Mouse (Mus musculus): Measurements from ENCODE around the gene Add1. TPM values are rescaled to one million over a fixed set of nuclear protein-coding genes. Genes with fewer than 3 reads are reported as not detected.

Add1 gene
- polyA plus RNA-seq, 1 experiment, result 376 TPM

DNA sequence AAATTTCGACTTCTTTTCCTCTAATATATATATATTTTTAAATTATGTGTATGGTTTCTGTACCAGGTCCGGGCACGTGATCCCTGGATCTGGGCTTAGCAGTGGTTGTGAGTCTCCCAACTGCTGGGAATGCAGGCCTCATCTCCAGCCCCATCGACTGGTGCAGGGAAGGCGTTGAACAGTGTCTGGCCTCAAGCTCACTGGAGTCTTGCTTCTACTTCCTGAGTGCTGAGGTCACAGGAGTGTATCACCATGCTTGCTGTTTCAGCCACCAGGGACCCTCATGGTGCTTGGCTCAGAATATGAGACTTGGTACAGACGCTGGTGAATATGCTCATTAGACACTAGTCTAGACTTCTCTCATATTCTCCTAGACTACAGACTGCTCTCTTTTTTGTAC, 19.2 kb downstream of the Add1 start:
- no peak for TF ChIP-seq CTCF (IDR thresholded peaks at IDR 0.05; ENCODE audit: extremely low read depth, insufficient read depth, low read length)
- no peak for TF ChIP-seq POLR2A (IDR thresholded peaks at IDR 0.05; ENCODE audit: extremely low read depth, insufficient read depth, low read length)
- Histone ChIP-seq H3K4me3 (ENCODE audit: insufficient read depth, low read length) (no peak overlapping the region), H3K27ac (ENCODE audit: insufficient read depth, low read length) (no peak overlapping the region), H3K4me1 (ENCODE audit: control insufficient read depth, insufficient read depth, low read length) (no peaks in the 10 kb centered on the region; the same call in 1 of the 2 replicates)

DNA sequence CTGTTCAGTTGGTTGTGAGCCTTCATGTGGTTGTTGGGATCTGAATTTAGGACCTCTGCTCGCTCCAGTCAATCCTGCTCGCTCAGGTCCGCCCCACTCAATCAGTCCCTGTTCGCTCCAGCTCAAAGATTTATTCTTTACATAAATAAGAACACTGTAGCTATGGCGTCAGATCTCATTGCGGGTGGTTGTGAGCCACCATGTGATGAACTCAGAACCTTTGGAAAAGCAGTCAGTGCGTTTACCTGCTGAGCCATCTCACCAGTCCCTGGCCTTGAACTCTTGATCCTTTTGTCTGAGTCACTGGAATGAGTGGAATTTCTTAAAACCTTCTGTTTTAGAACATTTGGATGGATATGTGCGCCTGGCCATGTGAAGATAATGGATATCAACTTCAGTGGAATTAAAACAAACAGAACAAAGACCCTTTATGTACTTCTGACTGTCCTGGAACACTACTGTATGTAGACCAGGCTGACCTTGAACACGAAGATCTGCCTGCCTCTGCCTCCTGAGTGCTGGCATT, 19.8 kb downstream of the Add1 start:
- Histone ChIP-seq H3K27ac (ENCODE audit: insufficient read depth, low read length) (no peak overlapping the region), H3K4me3 (ENCODE audit: insufficient read depth, low read length) (no peak overlapping the region)
- TF ChIP-seq POLR2A (IDR thresholded peaks at IDR 0.05; ENCODE audit: extremely low read depth, insufficient read depth, low read length), result no peak
- no peak for TF ChIP-seq CTCF (IDR thresholded peaks at IDR 0.05; ENCODE audit: extremely low read depth, insufficient read depth, low read length)

DNA sequence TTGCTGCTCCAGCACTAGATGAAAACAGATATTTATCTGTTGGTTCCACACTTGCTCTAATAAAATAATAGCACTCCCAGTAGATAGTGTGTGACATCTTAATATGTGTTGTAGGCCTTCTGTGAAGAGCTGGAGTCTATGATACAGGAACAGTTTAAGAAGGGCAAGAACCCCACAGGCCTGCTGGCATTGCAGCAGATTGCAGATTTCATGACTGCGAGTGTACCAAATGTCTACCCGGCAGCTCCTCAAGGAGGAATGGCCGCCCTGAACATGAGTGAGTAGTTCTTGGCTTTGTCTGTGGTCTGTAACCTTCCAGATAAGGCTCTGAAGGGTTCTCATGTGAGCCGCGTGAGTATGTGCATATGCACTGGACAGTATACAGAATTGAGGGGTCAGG, 31.1 kb downstream of the Add1 start:
- H3K27ac ChIP-seq (ENCODE audit: insufficient read depth, low read length), result no peak overlapping the region

More for the DNA sequence above, 19.8 kb downstream of the Add1 start:
- H3K4me1 ChIP-seq (ENCODE audit: control insufficient read depth, insufficient read depth, low read length), result no peaks in the 10 kb centered on the region; the same call in 1 of the 2 replicates

DNA sequence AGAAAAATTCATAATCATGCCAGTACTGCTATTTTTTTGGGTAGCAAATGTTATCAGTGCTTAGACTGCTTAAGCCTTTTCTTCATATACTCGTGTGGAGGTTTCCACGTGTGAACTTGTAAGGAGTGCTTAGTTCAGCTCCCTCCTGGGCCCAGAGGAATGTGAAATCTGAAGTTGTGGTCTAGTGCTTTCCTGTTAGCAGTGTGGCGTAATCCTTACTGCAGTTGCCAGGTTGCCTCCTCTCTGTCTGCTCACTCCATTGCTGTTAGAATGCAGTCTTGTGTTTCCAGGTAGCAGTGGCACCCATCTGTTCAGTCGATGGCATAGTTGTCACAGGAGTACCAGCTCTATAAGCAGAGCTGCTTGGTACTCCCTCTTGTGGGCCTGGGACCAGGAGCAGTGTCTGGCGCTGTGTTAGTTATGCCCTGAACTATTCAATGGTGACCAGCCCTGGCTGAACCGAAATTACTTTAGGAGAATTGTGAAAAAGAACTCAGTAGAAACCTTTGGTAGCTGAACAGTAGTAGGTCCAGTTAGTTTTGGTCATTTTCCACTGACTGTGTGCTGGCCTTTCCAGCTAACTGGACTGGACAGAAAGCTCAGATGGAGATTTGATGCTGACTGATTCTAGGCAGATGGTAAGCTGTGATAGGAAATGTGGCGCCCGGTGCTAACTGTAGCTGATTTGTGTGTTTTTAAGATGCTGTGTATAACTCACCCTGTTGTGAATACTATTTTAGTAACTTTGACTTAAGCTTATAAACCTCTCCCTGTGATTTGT, 33.8 kb downstream of the Add1 start:
- Histone ChIP-seq H3K27ac (ENCODE audit: insufficient read depth, low read length) (peak overlapping the region; percentile 49; the same call in 1 of the 2 replicates), H3K4me3 (ENCODE audit: insufficient read depth, low read length) (no peak overlapping the region), H3K4me1 (ENCODE audit: control insufficient read depth, insufficient read depth, low read length) (peaks cover 4% of the 10 kb centered on the region)
- TF ChIP-seq POLR2A (IDR thresholded peaks at IDR 0.05; ENCODE audit: extremely low read depth, insufficient read depth, low read length), result no peak
- TF ChIP-seq CTCF (IDR thresholded peaks at IDR 0.05; ENCODE audit: extremely low read depth, insufficient read depth, low read length), result peak; percentile 22; the same call in 1 of the 2 replicates

More for the DNA sequence above, 31.1 kb downstream of the Add1 start:
- Histone ChIP-seq H3K4me1 (ENCODE audit: control insufficient read depth, insufficient read depth, low read length) (peaks cover 4% of the 10 kb centered on the region), H3K4me3 (ENCODE audit: insufficient read depth, low read length) (no peak overlapping the region)
- TF ChIP-seq CTCF (IDR thresholded peaks at IDR 0.05; ENCODE audit: extremely low read depth, insufficient read depth, low read length) (no peak), POLR2A (IDR thresholded peaks at IDR 0.05; ENCODE audit: extremely low read depth, insufficient read depth, low read length) (no peak)

DNA sequence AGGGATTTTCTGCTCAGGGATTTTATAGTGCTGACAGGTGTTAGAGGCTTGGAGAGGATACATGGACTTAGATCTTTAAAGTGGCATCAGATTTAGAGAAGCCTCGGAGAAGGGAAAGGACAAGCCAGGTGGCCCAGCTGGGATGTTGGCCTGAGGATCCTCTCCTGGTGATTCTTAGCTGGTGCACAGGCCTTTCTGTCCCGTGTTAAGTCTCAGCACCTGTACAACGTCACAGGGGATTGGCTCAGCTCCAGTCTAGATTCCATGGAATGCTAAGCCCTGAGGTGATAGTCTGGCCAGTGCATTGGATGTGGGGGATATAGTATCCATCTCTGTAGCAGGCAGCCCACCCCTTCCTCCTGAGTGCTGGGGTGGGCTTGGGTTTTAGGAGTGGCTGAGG, 34.8 kb downstream of the Add1 start:
- H3K27ac ChIP-seq (ENCODE audit: insufficient read depth, low read length), result no peak overlapping the region

DNA sequence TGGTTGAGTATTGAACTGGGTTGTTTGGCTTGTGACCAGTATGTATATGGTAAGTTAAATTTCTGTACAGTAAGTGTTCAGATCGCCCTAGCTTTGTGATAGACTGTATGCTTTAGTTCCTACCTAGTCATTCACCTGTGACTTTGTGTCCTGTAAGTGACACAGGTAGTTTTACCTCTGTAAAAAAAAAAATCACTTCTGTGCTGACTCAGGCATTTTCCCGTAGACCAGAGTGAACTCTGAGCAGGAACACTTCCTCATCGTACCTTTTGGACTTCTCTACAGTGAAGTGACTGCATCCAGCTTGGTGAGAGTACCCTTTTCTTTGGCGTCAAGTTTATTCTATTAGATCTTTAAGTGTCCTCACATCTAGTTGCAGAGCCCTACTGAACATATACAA, 36.5 kb downstream of the Add1 start:
- H3K27ac ChIP-seq (ENCODE audit: insufficient read depth, low read length), result no peak overlapping the region
- TF ChIP-seq POLR2A (IDR thresholded peaks at IDR 0.05; ENCODE audit: extremely low read depth, insufficient read depth, low read length) (no peak), CTCF (IDR thresholded peaks at IDR 0.05; ENCODE audit: extremely low read depth, insufficient read depth, low read length) (no peak)
- H3K4me1 ChIP-seq (ENCODE audit: control insufficient read depth, insufficient read depth, low read length), result peaks cover 4% of the 10 kb centered on the region
- no peak overlapping the region for H3K4me3 ChIP-seq (ENCODE audit: insufficient read depth, low read length)

More for the DNA sequence above, 34.8 kb downstream of the Add1 start:
- TF ChIP-seq CTCF (IDR thresholded peaks at IDR 0.05; ENCODE audit: extremely low read depth, insufficient read depth, low read length) (no peak), POLR2A (IDR thresholded peaks at IDR 0.05; ENCODE audit: extremely low read depth, insufficient read depth, low read length) (no peak)
- H3K4me3 ChIP-seq (ENCODE audit: insufficient read depth, low read length), result no peak overlapping the region
- peaks cover 4% of the 10 kb centered on the region for H3K4me1 ChIP-seq (ENCODE audit: control insufficient read depth, insufficient read depth, low read length)

DNA sequence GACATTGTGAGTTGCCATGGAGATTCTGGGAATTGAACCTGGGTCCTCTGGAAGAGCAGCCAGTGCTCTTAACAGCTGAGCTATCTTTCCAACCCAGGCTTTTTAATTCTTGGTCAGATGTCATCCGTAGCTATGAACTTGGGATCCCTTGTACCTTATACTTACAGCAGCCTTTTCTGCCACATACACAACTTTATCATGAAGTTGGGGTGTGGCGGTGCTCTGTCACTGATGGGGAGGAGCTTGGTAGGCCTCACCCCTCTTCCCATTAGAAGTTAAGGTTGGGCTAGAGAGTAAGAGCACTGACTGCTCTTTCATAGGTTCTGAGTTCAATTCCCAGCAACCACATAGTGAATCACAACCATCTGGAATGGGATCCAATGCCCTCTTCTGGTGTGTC, 59.5 kb downstream of the Add1 start:
- no peaks in the 10 kb centered on the region for H3K4me1 ChIP-seq (ENCODE audit: control insufficient read depth, insufficient read depth, low read length)
- H3K27ac ChIP-seq (ENCODE audit: insufficient read depth, low read length), result no peak overlapping the region
- H3K4me3 ChIP-seq (ENCODE audit: insufficient read depth, low read length), result no peak overlapping the region
- no peak for TF ChIP-seq CTCF (IDR thresholded peaks at IDR 0.05; ENCODE audit: extremely low read depth, insufficient read depth, low read length)
- TF ChIP-seq POLR2A (IDR thresholded peaks at IDR 0.05; ENCODE audit: extremely low read depth, insufficient read depth, low read length), result no peak

DNA sequence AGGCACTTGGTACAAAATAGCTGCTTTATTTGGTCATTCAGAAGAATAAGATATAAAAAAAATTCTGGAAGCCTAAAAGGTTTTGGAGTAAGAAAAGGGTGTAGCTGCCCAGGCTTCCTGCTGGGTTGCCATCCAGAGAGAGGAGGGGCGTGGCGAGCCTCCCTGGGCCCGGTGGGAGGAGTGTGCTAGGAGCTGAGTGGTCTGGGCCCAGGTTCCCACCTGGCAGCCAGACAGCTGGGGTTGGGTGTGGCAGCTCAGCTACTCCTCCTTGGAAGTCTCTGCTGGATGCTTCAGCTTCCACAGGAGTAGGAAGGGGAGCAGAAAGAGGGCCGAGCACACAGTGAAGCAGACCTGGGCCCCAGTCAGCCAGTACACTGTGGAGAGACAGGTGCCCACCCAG, 60.2 kb downstream of the Add1 start:
- no peak overlapping the region for H3K27ac ChIP-seq (ENCODE audit: insufficient read depth, low read length)
- H3K4me3 ChIP-seq (ENCODE audit: insufficient read depth, low read length), result no peak overlapping the region
- H3K4me1 ChIP-seq (ENCODE audit: control insufficient read depth, insufficient read depth, low read length), result no peaks in the 10 kb centered on the region
- TF ChIP-seq POLR2A (IDR thresholded peaks at IDR 0.05; ENCODE audit: extremely low read depth, insufficient read depth, low read length) (no peak), CTCF (IDR thresholded peaks at IDR 0.05; ENCODE audit: extremely low read depth, insufficient read depth, low read length) (no peak)

DNA sequence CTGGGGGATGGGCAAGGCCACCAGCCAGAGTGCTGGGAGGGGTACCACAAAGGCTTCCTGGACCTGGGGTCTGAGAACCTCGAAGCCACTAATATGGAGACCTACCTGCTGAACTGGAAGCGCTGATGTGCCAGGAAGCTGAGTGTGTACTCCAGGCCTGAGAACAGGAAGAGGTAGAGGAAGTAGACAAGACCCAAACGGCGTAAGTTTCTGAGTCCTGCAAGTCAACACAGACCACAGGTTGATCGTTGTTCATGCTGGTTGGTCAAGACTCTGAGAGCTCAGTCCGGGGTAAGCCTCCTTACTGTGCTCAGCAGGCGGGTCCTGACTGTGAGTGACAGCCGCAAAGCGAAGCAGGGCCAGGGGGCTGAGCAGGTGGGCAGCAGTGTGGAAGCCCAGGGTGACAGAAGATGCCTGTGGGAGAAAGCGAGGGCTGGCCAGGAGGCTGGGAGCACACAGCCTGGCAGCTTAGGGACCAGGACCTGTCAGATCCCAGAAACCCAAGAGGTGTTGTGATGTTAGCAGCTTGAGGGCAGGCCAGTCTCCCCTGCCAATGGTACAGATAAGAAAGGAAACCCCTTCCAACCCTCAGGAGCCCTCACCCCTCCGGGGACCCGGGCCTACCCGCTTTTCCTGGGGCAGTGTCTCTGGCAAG, 61.4 kb downstream of the Add1 start:
- TF ChIP-seq CTCF (IDR thresholded peaks at IDR 0.05; ENCODE audit: extremely low read depth, insufficient read depth, low read length) (no peak), POLR2A (IDR thresholded peaks at IDR 0.05; ENCODE audit: extremely low read depth, insufficient read depth, low read length) (no peak)
- no peak overlapping the region for H3K4me3 ChIP-seq (ENCODE audit: insufficient read depth, low read length)
- no peak overlapping the region for H3K27ac ChIP-seq (ENCODE audit: insufficient read depth, low read length)
- no peaks in the 10 kb centered on the region for H3K4me1 ChIP-seq (ENCODE audit: control insufficient read depth, insufficient read depth, low read length)
